Mouse (Mus musculus): Measurements from ENCODE around the gene Slc25a20.
A peak's percentile ranks its signal among the peaks of the same experiment; 100 is the strongest.
"Not testable (repeated sequence)": the region's sequence is repeated elsewhere in the genome, so short reads cannot be mapped to it uniquely, and the experiment has no call there.

Gene Slc25a20

DNA sequence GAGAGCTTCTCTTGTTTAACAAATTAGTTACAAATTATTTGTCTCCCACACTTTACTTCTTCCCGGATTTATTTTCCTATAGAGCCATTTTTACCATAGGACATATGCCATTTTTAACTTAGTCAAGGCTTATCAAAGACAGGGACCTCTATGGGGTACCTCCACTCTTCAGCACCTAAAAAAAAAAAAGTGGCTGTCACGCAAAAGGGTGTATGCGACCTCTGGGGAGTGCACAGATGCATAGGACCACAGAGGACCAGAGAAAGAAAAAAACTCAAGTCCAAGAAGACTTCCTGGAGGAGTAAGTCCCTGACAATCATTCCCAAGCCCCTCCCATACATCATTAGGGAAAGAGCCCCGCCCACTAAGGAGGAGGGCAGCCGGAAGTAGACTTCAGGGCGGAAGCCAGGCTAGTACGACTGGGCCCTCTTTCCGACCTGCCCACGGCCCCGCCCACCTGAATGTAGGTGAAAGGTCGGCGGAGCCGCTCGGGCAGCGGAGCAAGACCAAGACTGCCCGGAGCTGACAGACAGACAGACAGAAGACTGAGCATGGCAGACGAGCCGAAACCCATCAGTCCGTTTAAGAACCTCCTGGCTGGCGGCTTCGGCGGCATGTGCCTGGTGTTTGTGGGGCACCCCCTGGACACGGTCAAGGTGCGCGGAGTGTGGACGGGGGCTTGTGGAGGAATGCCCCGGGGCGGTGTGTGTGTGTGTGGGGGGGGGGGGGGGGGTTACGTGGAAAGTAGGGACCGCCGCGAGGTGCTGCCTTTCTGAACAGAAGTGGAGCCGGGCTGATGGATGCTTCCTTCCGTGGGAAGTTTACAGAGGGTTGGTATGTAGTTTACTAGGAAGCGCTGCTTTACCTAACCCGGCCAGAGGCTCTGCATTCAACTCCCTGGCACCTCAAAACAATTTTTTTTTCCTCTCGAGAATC lies at the start of gene Slc25a20:
Slc25a20 (plus strand) TSS at position 412 of the 936 bp plus-strand sequence.
- peak; percentile 93 for DNase-seq

- DNase-seq, result no peak
These were observed 44.6 kb upstream of the Slc25a20 start for GRCm38 (mm10) chr9:108617301-108617700.

GRCm38 (mm10) chr9:108626498-108626897 lies 35.4 kb upstream of the Slc25a20 start:
- DNase-seq, result no peak

GRCm38 (mm10) chr9:108628141-108628540 lies 33.7 kb upstream of the Slc25a20 start:
- DNase-seq, result no peak

- no peak for DNase-seq
These were observed 31.2 kb upstream of the Slc25a20 start for GRCm38 (mm10) chr9:108630683-108631082.

GRCm38 (mm10) chr9:108631631-108632256 lies 30.1 kb upstream of the Slc25a20 start:
- DNase-seq, result no peak

GRCm38 (mm10) chr9:108632375-108632774 lies 29.5 kb upstream of the Slc25a20 start:
- no peak for DNase-seq

- DNase-seq, result no peak
These were observed 28.0 kb upstream of the Slc25a20 start for GRCm38 (mm10) chr9:108633846-108634245.

DNA sequence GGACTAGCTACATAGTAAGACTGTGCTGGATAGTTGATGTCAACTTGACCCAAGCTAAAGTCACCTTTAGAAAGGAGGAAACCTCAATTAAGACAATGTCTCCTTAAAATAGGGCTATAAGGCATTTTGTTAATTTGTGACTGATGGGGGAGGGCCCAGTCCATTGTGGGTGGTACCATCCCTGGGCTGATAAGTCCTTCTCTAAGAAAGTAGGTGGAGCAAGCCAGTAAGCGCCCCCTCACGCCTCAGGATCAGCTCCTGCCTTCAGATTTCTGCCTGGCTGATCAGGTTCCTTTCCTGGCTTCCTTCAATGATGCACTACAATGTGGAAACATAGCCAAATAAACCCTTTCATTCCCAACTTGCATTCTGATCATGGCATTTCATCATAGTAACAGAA lies 26.5 kb upstream of the Slc25a20 start:
- no peak for DNase-seq

DNA sequence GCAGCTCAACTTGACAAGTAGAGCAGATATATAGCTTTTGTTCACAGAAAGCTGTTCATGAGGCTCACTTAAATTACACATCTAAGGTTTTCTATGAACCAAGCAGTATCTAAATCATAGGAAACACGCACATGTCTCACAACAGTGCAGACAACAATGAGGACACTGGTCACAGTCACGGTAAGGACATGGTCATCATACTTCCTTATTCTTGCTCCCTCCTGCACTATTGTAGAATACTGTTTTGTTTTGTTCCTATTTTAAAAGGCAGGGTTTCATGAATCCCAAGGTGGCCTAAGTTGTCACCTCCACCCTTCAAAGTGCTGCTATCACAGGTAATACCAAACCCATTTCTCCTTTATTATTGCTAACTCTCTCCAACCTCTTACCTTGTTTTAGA lies 22.1 kb upstream of the Slc25a20 start:
- no peak for DNase-seq

DNA sequence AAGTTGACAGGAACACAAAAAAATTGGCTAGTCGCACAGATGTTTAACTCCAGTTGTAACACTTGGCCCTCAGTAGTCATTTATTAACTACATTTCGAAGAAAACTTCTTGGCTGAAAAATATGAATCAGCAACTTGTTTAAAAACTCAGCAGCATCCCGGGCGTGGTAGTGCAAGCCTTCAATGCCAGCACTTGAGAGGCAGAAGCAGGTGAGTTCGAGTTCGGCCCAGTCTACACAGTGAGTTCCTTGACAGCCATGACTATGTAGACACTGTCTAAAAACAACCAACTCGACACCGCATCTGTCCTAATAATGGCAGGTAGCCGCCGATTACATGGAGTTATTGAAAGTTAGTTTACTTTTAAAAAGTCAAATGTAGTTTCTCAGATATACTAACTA lies 13.7 kb upstream of the Slc25a20 start:
- no peak for DNase-seq

DNA sequence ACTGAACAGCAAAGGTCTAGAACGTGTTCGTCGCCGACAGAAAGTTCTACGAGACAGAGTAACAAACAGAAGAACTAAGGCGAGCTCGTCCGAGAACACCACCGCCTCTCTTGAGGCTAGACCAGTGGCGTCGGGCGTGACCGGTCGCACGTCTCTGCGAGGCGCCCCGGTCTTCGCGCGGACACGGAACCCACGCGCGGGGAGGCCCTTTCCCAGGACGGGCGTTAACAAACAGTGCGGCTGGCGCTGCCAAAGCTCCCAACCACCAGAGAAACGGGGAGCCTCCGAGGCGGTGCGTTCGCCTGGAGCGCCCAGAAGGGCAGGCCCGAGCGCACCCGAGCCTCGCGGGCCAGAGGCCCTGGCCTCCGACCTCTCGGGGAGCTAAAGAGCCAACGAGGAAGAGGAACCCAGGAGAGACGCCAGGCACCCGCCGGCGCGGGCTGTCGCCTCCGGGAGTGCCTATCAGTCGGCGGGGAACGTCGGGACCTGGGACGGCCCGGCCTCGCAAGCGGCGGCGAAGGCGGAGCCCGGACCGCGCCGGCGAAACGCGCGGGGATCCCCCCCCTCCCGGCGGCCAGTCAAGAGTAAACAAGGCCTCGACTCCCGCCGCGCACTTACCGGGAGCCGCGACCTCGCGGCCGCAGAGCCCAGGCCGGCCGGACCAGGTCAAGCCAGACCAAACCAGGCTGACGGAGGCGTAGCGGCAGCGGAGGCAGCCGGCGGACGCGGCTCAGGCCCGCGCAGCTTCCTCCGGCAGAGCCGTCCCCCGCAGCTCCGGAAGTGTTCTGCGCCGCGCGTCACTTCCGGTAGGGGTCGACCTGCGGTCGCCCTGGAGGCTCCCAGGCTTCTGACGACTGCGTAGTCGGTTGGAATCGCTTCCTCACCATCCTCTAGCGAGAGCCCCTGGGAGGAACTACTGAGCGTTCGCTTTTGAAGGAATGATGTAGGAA lies 13.0 kb upstream of the Slc25a20 start, which contains the start of gene Arih2:
Arih2 (minus strand) TSS at position 776 of the 950 bp plus-strand sequence.
- peak; percentile 96 for DNase-seq

- no peak for DNase-seq
These were observed 12.1 kb upstream of the Slc25a20 start for GRCm38 (mm10) chr9:108649561-108650440.

- DNase-seq, result no peak
These were observed 7.1 kb upstream of the Slc25a20 start for GRCm38 (mm10) chr9:108654566-108655464.

- not testable (repeated sequence) for DNase-seq
These were observed 6.0 kb upstream of the Slc25a20 start for GRCm38 (mm10) chr9:108655865-108656264.

- DNase-seq, result no peak
These were observed 772 bp downstream of the Slc25a20 start for GRCm38 (mm10) chr9:108662660-108663059.

DNA sequence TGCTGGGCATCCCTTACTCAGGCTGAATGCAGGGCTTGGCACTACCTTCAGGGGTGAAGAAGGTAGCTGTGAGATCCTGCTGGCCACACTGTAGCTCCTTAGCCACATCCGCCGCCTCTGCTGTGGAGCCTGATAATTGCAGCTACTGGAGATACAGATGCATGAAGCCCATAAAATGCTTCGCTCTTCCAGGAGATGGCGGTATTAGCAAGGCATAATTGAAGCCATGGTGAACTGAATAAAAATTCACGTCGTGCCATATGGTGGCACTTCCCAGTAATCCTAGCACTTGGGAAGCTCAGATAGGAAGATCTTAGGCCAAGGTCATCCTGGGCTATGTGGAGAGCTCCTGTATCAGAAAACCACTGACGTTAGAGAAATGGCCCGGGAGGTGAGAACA lies 8.0 kb downstream of the Slc25a20 start:
- peak; percentile 64 for DNase-seq

- no peak for DNase-seq
These were observed 11.3 kb downstream of the Slc25a20 start for GRCm38 (mm10) chr9:108673151-108673550.

DNA sequence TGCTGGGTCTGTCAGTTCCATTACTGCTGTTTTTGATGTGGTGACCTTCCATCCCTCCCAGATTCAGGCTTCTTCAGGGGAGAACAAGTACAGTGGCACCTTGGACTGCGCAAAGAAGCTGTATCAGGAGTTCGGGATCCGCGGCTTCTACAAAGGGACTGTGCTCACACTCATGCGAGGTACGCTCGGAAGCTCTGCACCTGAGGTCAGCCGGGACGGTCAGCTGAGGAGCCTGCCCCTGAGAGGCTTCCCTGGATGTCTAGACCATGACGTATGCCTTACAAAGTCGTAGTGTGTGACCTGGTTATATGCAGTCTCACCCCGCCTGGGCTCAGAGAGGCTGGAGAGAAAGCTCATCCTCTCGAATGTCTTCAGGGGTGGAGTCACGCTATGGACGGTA lies 18.1 kb downstream of the Slc25a20 start:
- DNase-seq, result no peak

GRCm38 (mm10) chr9:108686475-108686887 lies 24.6 kb downstream of the Slc25a20 start:
- peak; percentile 70 for DNase-seq

- no peak for DNase-seq
These were observed 25.3 kb downstream of the Slc25a20 start for GRCm38 (mm10) chr9:108687181-108687580.
